Comparison of ENCODE assay signal across 8 mouse cellular contexts in the genomic region with DNA sequence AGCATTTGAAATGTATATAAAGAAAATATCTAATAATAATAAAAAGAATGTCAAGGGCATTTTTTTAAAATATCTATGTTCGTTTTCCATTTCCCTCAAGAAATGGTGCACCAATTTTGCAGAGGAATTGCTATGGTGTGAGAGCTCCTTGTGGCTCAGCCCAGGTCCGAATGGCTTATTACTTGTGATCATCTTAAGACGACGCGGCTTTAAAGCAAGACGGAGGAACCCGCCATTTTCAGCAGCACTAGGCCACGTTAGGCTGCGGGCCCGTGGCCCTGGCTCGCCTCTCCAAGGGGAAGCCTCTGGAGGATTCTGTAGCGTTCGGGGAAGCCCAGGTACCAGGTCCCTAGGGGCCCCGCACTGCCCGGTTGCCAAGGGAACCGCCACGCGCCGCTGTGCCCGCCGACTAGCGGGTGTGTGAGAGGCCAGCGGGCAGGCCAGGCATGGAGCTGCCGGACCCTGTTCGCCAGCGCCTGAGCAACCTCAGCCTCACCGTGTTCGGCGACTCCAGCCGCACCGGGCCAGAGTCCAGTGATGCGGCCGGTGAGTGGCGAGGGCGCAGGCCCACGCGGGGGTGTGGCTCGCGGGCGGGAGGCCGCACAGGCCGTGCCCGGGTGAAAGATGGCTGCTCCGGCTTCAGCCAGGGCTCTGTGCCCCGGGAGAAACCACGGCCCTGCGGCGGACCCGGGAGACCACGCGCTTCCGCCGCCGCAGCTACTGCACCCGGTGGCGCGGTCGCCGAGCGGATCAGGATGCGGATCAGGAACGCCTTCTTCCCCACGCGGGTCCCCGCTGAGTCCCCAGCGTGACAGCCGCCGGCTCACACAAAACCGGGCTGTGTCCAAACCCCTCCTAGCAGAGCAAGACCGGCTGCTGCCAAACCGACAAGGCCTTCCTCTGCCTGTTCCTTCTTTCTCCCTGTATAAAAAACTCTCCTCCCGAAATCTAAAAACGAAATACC. TPM values are rescaled to one million over a fixed set of nuclear protein-coding genes. Genes with fewer than 3 reads are reported as not detected.
DNase-seq lines count a peak whose midpoint lies in the region; ATAC-seq and TF ChIP-seq lines count a peak whose summit lies in the region.

Gene Tmem17, plus strand, starts transcription at position 51 of the 964 bp plus-strand sequence.

- peak within 1 kb of the TSS; percentile 75 for H3K4me2 ChIP-seq in lung, embryonic 14.5 days

- H3K27ac ChIP-seq in ES-E14 (ENCODE audit: insufficient read depth, low read depth, low read length, poor library complexity, severe bottlenecking), result peak within 1 kb of the TSS; percentile 67
- H3K27ac ChIP-seq in lung, embryonic 14.5 days (ENCODE audit: low read depth), result peak within 1 kb of the TSS; percentile 97

- H3K9ac ChIP-seq in ES-E14 (ENCODE audit: insufficient read depth, low read depth, low read length, poor library complexity, severe bottlenecking), result peak within 1 kb of the TSS; percentile 92
- H3K9ac ChIP-seq in lung, embryonic 14.5 days, result peak within 1 kb of the TSS; percentile 95

- WGBS in lung, embryonic 14.5 days, result under 1% methylated on average over 71 of the region's 73 CpGs

- no peaks in the 10 kb centered on the region for H3K36me3 ChIP-seq in ES-E14 (ENCODE audit: control insufficient read depth, insufficient read depth, low read length, poor library complexity, severe bottlenecking)
- no peaks in the 10 kb centered on the region for H3K36me3 ChIP-seq in lung, embryonic 14.5 days (ENCODE audit: insufficient read depth)

- peak within 1 kb of the TSS; percentile 68 to 78 for H3K4me3 ChIP-seq in ES-E14 (ENCODE audit: insufficient read depth in 1 of 2, low read depth in 1 of 2, low read length in 2 of 2, poor library complexity in 1 of 2, severe bottlenecking in 1 of 2)
- peak within 1 kb of the TSS; percentile 75 for H3K4me3 ChIP-seq in lung, embryonic 14.5 days (ENCODE audit: low read depth, low read length)

- no peaks in the 10 kb centered on the region for H3K9me3 ChIP-seq in ES-E14 (ENCODE audit: control insufficient read depth, insufficient read depth, low read depth, low read length)
- H3K9me3 ChIP-seq in lung, embryonic 14.5 days (ENCODE audit: low read depth, low read length), result no peaks in the 10 kb centered on the region

- peak; percentile 20; the same call in 1 of the 2 replicates for TF ChIP-seq CTCF in lung, embryonic 14.5 days (IDR thresholded peaks at IDR 0.05; ENCODE audit: low read depth)

- peak; percentile 40 for DNase-seq in ES-E14 (ENCODE audit: low read depth, low spot score)
- peak; percentile 90 to 97 for DNase-seq in cerebellum, adult 18-20 months
- DNase-seq in forelimb bud, embryonic 11.5 days (ENCODE audit: low read depth, low spot score), result peak; percentile 75
- DNase-seq in heart, postnatal 4 days, result peak; percentile 94
- DNase-seq in layer of hippocampus, adult 8-10 months (ENCODE audit: low spot score in 2 of 2), result peak; percentile 77 to 87
- DNase-seq in lung, embryonic 14.5 days, result peak; percentile 85
- peak; percentile 89 for DNase-seq in testis, postnatal 14 days (ENCODE audit: low spot score)

- peak; percentile 94 for ATAC-seq in lung, embryonic 14.5 days (ENCODE audit: insufficient read depth)
- peak; percentile 60 for ATAC-seq in neutrophil, adult 5-6 weeks (ENCODE audit: extremely low read depth, insufficient number of reproducible peaks, low FRiP score, poor library complexity, severe bottlenecking)

- in situ Hi-C loops in ES-E14 (cut with MboI; ENCODE audit: low sequenced_read_pairs in 2 of 2, unreplicated experiment in 2 of 2), result no loop called here

- no peaks in the 10 kb centered on the region for H3K27me3 ChIP-seq in lung, embryonic 14.5 days (ENCODE audit: insufficient read depth, low read length)

- H3K4me1 ChIP-seq in ES-E14 (ENCODE audit: control insufficient read depth in 2 of 2, insufficient read depth in 2 of 2, low read length in 2 of 2, poor library complexity in 1 of 2), result no peaks in the 10 kb centered on the region
- H3K4me1 ChIP-seq in lung, embryonic 14.5 days (ENCODE audit: insufficient read depth), result no peaks in the 10 kb centered on the region

TF ChIP-seq in ES-E14, 5 proteins besides CTCF, POLR2A, EP300 and RAD21:
- TF ChIP-seq HCFC1 (IDR thresholded peaks at IDR 0.05; ENCODE audit: borderline replicate concordance, insufficient read depth, low read length) (peak; percentile 81), MAFK (IDR thresholded peaks at IDR 0.05; ENCODE audit: insufficient read depth, low read depth, low read length) (no peak)
TF ChIP-seq in ES-E14: peak in this region for 1.

RNA-seq across cellular contexts. Expression of gene Tmem17, which starts in this region (rescaled TPM):
- 8.2 and 9.6 TPM in 2 replicates for total RNA-seq in ES-E14 (2012; rRNA removed)
- total RNA-seq in heart, postnatal 4 days (2021), result 1 to 10 TPM; 3.3 to 3.4 TPM
- 1 to 10 TPM; 4.3 to 6.5 (median 5.7) TPM for total RNA-seq in layer of hippocampus, adult 8-10 months (2022)
- 16.0 and 17.9 TPM in 2 replicates for polyA plus RNA-seq in lung, embryonic 14.5 days (2014; fragmentation: Nextera tagmentation; extraction: Ambion mirVana)
- total RNA-seq in neutrophil, adult 5-6 weeks (2017), result 1.6 and 2.7 TPM in 2 replicates

Comparison
In these comparisons a context has a peak if more than half of its experiments do, and no peak if none do; other contexts are left out.
1. Peak in every context shown above with its lines: DNase-seq, ATAC-seq, H3K4me3 ChIP-seq and H3K27ac ChIP-seq.
2. DNase-seq: peak in every context shown above with its lines; median percentile 94 in heart, postnatal 4 days; 94 in cerebellum, adult 18-20 months; 89 in testis, postnatal 14 days; 85 in lung, embryonic 14.5 days; 82 in layer of hippocampus, adult 8-10 months; 75 in forelimb bud, embryonic 11.5 days; 40 in ES-E14.